Mouse (Mus musculus) G1E (cell line): ENCODE measurements at regions not wholly inside any gene's neighbourhood (a gene's known extent, or its start where the extent isn't known, plus 50 kb on each side); places are given as distances from the start of the nearest gene placed in this dataset.
A peak's percentile ranks its signal among the peaks of the same experiment; 100 is the strongest.

Source experiments
- ATAC-seq: 2 replicates; pipeline ENCODE4 v1.8.0; 2016; ENCODE audit warnings: mild to moderate bottlenecking; ENCODE audit not compliant: insufficient number of reproducible peaks, poor library complexity, low FRiP score, severe bottlenecking; ENCODE audit errors: extremely low read depth
- DNase-seq: peaks from one replicate; pipeline ENCODE4 v3.0.0; 2012; ENCODE audit warnings: low spot score
- H3K27me3 ChIP-seq: 2 replicates; pipeline ENCODE4 v1.6.1; 2012; ENCODE audit warnings: mild to moderate bottlenecking, low read length, inconsistent platforms; ENCODE audit not compliant: insufficient read depth
- H3K36me3 ChIP-seq: replicated peaks from 2 replicates; pipeline ENCODE3; 2012; ENCODE audit warnings: mild to moderate bottlenecking, inconsistent platforms
- H3K4me1 ChIP-seq: 2 replicates; pipeline ENCODE4 v1.6.1; 2012; ENCODE audit warnings: low read depth, low read length, inconsistent platforms, mixed read lengths; ENCODE audit not compliant: insufficient read depth
- H3K4me3 ChIP-seq: 2 replicates; pipeline ENCODE4 v1.5.1; 2012; ENCODE audit warnings: low read depth, mild to moderate bottlenecking, inconsistent platforms, low read length, moderate library complexity, mixed read lengths
- H3K9me3 ChIP-seq: replicated peaks from 2 replicates; pipeline ENCODE4 v1.6.1; 2012; ENCODE audit warnings: inconsistent platforms
- CTCF ChIP-seq: IDR thresholded peaks from 2 replicates; pipeline ENCODE4 v1.5.1; 2012; ENCODE audit warnings: low read depth, low read length, inconsistent platforms, mixed read lengths
- GATA1 ChIP-seq: IDR thresholded peaks from 2 replicates; pipeline ENCODE4 v1.6.1; 2012; ENCODE audit warnings: borderline replicate concordance, low read length, inconsistent platforms, mixed read lengths
- GATA2 ChIP-seq: IDR thresholded peaks from 2 replicates; pipeline ENCODE4 v1.6.1; 2012; ENCODE audit warnings: low read depth, low read length, inconsistent platforms, borderline replicate concordance
- POLR2AphosphoS5 ChIP-seq: IDR thresholded peaks from 2 replicates; pipeline ENCODE4 v1.6.1; 2012; ENCODE audit warnings: low read depth, low read length, inconsistent platforms; ENCODE audit not compliant: insufficient replicate concordance
- TAL1 ChIP-seq: conservative IDR thresholded peaks from 2 replicates; pipeline ENCODE4 v1.6.1; 2012; ENCODE audit warnings: low read depth, low read length, inconsistent platforms, mixed read lengths

DNA sequence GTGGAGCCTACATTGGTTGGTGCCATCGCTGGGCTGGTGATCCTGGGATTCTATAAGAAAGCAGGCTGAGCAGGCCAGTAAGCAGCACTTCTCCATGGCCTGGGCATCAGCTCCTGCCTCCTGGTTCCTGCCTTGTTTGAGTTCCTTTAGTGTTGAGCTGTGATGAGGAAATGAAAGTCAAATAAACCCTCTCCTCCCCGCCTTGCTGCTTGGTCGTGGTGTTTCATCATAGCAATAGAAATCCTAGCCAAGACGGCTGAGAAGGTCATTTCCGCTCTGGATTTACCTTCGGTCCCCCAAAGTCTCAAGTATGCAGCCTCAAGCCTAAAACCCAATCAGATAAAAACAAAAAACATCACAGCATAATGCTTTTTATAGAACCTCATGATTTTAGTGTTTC lies 240.6 kb upstream of the 1700056E22Rik start:
- no peaks in the 10 kb centered on the region for H3K4me1 ChIP-seq
- ATAC-seq (no peak), DNase-seq (no peak)
- no peaks in the 10 kb centered on the region for H3K27me3 ChIP-seq
- TF ChIP-seq GATA1, result no peak
- no peak for TF ChIP-seq POLR2AphosphoS5
- no peak for TF ChIP-seq CTCF
- no peak for TF ChIP-seq TAL1
- no peaks in the 10 kb centered on the region for H3K36me3 ChIP-seq
- no peak overlapping the region for H3K4me3 ChIP-seq
- H3K9me3 ChIP-seq, result peaks cover 58% of the 10 kb centered on the region

- Histone ChIP-seq H3K36me3 (no peaks in the 10 kb centered on the region), H3K9me3 (peaks cover 54% of the 10 kb centered on the region), H3K27me3 (no peaks in the 10 kb centered on the region), H3K4me3 (no peak overlapping the region), H3K4me1 (no peaks in the 10 kb centered on the region)
- no peak for DNase-seq
- ATAC-seq, result no peak
- TF ChIP-seq TAL1 (no peak), GATA2 (no peak), GATA1 (no peak), POLR2AphosphoS5 (no peak), CTCF (no peak)
Measured at GRCm38 (mm10) chr1:184273722-184274121, 239.6 kb upstream of the 1700056E22Rik start.

- DNase-seq (no peak), ATAC-seq (no peak)
- H3K4me3 ChIP-seq, result no peak overlapping the region
- peaks cover 43% of the 10 kb centered on the region for H3K9me3 ChIP-seq
- no peaks in the 10 kb centered on the region for H3K27me3 ChIP-seq
- H3K36me3 ChIP-seq, result no peaks in the 10 kb centered on the region
- no peaks in the 10 kb centered on the region for H3K4me1 ChIP-seq
- no peak for TF ChIP-seq GATA1
- no peak for TF ChIP-seq POLR2AphosphoS5
- TF ChIP-seq TAL1, result no peak
- no peak for TF ChIP-seq CTCF
- TF ChIP-seq GATA2, result no peak
Measured at GRCm38 (mm10) chr1:184271254-184271653, 237.2 kb upstream of the 1700056E22Rik start.

- DNase-seq, result no peak
Measured at GRCm38 (mm10) chr1:184266051-184266450, 231.9 kb upstream of the 1700056E22Rik start.

DNA sequence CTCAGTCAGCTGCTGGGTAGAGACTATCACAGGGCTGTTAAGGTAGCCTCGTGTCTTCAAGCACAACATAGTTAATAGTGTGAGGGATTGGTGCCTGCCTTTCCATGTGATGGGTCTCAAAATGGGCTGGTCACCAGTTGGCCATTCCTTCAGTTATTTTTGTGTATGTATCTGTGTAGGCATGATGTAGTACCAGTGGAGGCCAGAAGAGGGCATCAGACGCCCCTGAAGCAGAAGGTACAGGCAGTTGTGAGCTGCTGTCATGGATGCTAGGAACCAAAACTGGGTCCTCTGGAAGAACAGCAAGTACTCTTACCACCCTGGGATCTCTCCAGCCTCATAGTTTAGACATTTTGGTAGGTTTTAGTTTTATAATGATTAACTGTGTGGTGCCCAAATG lies 228.9 kb upstream of the 1700056E22Rik start:
- Histone ChIP-seq H3K4me3 (no peak overlapping the region), H3K4me1 (no peaks in the 10 kb centered on the region), H3K9me3 (peaks cover 67% of the 10 kb centered on the region), H3K36me3 (no peaks in the 10 kb centered on the region), H3K27me3 (no peaks in the 10 kb centered on the region)
- no peak for DNase-seq
- 0 out of 2 replicates have a peak, but pooled peaks have one; percentile 30 for TF ChIP-seq CTCF
- TF ChIP-seq TAL1, result no peak
- TF ChIP-seq GATA2, result no peak
- no peak for ATAC-seq

More at GRCm38 (mm10) chr1:184266051-184266450, 231.9 kb upstream of the 1700056E22Rik start:
- Histone ChIP-seq H3K4me1 (no peaks in the 10 kb centered on the region), H3K27me3 (no peaks in the 10 kb centered on the region), H3K36me3 (no peaks in the 10 kb centered on the region), H3K4me3 (no peak overlapping the region), H3K9me3 (peaks cover 59% of the 10 kb centered on the region)
- no peak for ATAC-seq
- TF ChIP-seq POLR2AphosphoS5 (no peak), GATA2 (no peak), GATA1 (no peak), CTCF (no peak), TAL1 (no peak)

DNA sequence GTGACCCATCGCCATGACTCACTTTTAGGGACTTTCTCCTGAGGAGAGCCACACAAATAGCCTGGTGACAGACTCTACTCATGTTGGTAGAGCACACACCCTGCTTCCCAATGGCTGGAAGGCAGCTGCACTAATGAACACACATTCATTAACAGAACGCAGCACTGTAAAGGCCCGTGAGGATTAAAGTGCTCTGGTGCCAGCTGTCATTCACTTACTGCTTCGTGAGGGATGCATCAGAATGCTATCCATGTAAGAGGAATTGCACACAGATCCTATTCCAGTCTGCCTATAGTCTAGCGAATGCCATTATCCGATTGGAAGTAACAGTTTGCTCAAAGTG lies 227.3 kb upstream of the 1700056E22Rik start:
- no peak overlapping the region for H3K4me3 ChIP-seq
- ATAC-seq (no peak), DNase-seq (no peak)
- peaks cover 73% of the 10 kb centered on the region for H3K9me3 ChIP-seq
- TF ChIP-seq GATA1 (no peak), GATA2 (no peak), POLR2AphosphoS5 (no peak), TAL1 (no peak), CTCF (no peak)
- no peaks in the 10 kb centered on the region for H3K4me1 ChIP-seq
- no peaks in the 10 kb centered on the region for H3K27me3 ChIP-seq
- H3K36me3 ChIP-seq, result no peaks in the 10 kb centered on the region

- H3K9me3 ChIP-seq, result peaks cover 74% of the 10 kb centered on the region
- ATAC-seq (no peak), DNase-seq (no peak)
- no peaks in the 10 kb centered on the region for H3K27me3 ChIP-seq
- no peaks in the 10 kb centered on the region for H3K4me1 ChIP-seq
- no peaks in the 10 kb centered on the region for H3K36me3 ChIP-seq
- TF ChIP-seq TAL1 (no peak), GATA2 (no peak), POLR2AphosphoS5 (no peak), GATA1 (no peak), CTCF (no peak)
- H3K4me3 ChIP-seq, result no peak overlapping the region
Measured at GRCm38 (mm10) chr1:184260722-184261384, 226.8 kb upstream of the 1700056E22Rik start.
